Comparison of ENCODE assay signal across 21 mouse cellular contexts in genomic region chr17:47469642-47470041, GRCm38 (mm10). TPM values are rescaled to one million over a fixed set of nuclear protein-coding genes. Genes with fewer than 3 reads are reported as not detected.
DNase-seq lines count a peak whose midpoint lies in the region; TF ChIP-seq lines count a peak whose summit lies in the region.
"Had no signal": no experiment of that assay in that cellular context is flagged by ENCODE, and none has a peak within 500 bp of the region (broad histone marks: within the 10 kb centered on the region; RNA-seq: fewer than 3 reads in every experiment).

No protein-coding gene starts in this region.

- no peak overlapping the region; the same call in 1 of the 2 replicates for H3K27ac ChIP-seq in cerebellum, adult 2 months (ENCODE audit: insufficient read depth, low read length)

- peaks cover 26% of the 10 kb centered on the region for H3K4me1 ChIP-seq in cerebellum, adult 2 months (ENCODE audit: control insufficient read depth, insufficient read depth, low read length)

- peak; percentile 51 for DNase-seq in cerebellum, adult 11-12 months
- no peak for DNase-seq in cerebellum, adult 9-11 months
- peak; percentile 20 for DNase-seq in cerebellum, adult 8-10 months
- DNase-seq in cerebellum, adult 2 months: no peak
- peak; percentile 81 for DNase-seq in heart, adult 11 months
- DNase-seq in heart, adult 18-20 months: no peak
- DNase-seq: adrenal gland, adult 2 months; adrenal gland, adult 8-10 months; adrenal gland, postnatal 10 days; adrenal gland, postnatal 14 days; adrenal gland, postnatal 25 days; adrenal gland, postnatal 36 days; B cell, adult 2 months had no signal

- no peak for TF ChIP-seq CTCF in cerebellum, adult 2 months (IDR thresholded peaks at IDR 0.05; ENCODE audit: borderline replicate concordance, insufficient read depth, low read depth, low read length)

- TF ChIP-seq POLR2A in cerebellum, adult 2 months (IDR thresholded peaks at IDR 0.05; ENCODE audit: borderline replicate concordance, insufficient read depth, low read length): no peak

- H3K27me3 ChIP-seq in cerebellum, adult 2 months (ENCODE audit: control insufficient read depth, insufficient read depth, low read length): no peaks in the 10 kb centered on the region
- H3K27me3 ChIP-seq: Patski had no signal

- H3K4me3 ChIP-seq in cerebellum, adult 2 months (replicated peaks; ENCODE audit: insufficient read depth, low read depth, low read length): no peak overlapping the region

- 72% methylated on average over 4 of the region's 4 CpGs for WGBS in cerebellum, adult 2 months

RNA-seq across cellular contexts. Expression of gene Taf8, which starts 32.5 kb away (rescaled TPM):
- polyA plus RNA-seq in cerebellum, adult 2 months (2012; rRNA removed): 30.7 and 32.0 TPM in 2 replicates
- 10 to 100 TPM; 10.2 to 10.4 TPM for total RNA-seq in heart, adult 18-20 months (2021)

RNA-seq across cellular contexts. Expression of gene 1700001C19Rik, which starts 32.5 kb away (rescaled TPM):
- 0.19 and 0.25 TPM in 2 replicates for polyA plus RNA-seq in cerebellum, adult 2 months (2012; rRNA removed)
- total RNA-seq in heart, adult 18-20 months (2021): not detected
- total RNA-seq: adrenal gland, adult 18-20 months; adrenal gland, adult 2 months; adrenal gland, postnatal 25 days; adrenal gland, postnatal 36 days; CH12.LX; G1E; MEL had no signal
- polyA plus RNA-seq: activated CD4-positive, CD25-positive, alpha-beta regulatory T cell, adult 4 months; C2C12; CD4-positive, CD25-positive, alpha-beta regulatory T cell, adult 4 months; G1E had no signal

RNA-seq across cellular contexts. Expression of gene AI661453, which starts 33.2 kb away (rescaled TPM):
- polyA plus RNA-seq in cerebellum, adult 2 months (2012; rRNA removed): 0.11 and 0.13 TPM in 2 replicates
- total RNA-seq in heart, adult 18-20 months (2021): 1 to 10 TPM; 1.3 to 2.1 TPM
- total RNA-seq: CH12.LX, MEL had no signal
- polyA plus RNA-seq: CD4-positive, CD25-positive, alpha-beta regulatory T cell, adult 4 months had no signal

RNA-seq across cellular contexts. Expression of gene Ccnd3, which starts 35.2 kb away (rescaled TPM):
- 50.5 and 57.3 TPM in 2 replicates for polyA plus RNA-seq in cerebellum, adult 2 months (2012; rRNA removed)
- 10 to 100 TPM; 83.3 to 87.1 TPM for total RNA-seq in heart, adult 18-20 months (2021)

Comparison
In these comparisons a context has a peak if more than half of its experiments do, and no peak if none do; other contexts are left out.
1. DNase-seq: peak in cerebellum, adult 11-12 months (single experiment), cerebellum, adult 8-10 months (single experiment) and heart, adult 11 months (single experiment); none in cerebellum, adult 9-11 months (single experiment), cerebellum, adult 2 months (0 of 2) and heart, adult 18-20 months (0 of 2).